9 mouse cellular contexts compared by ENCODE assay signal in the genomic region with DNA sequence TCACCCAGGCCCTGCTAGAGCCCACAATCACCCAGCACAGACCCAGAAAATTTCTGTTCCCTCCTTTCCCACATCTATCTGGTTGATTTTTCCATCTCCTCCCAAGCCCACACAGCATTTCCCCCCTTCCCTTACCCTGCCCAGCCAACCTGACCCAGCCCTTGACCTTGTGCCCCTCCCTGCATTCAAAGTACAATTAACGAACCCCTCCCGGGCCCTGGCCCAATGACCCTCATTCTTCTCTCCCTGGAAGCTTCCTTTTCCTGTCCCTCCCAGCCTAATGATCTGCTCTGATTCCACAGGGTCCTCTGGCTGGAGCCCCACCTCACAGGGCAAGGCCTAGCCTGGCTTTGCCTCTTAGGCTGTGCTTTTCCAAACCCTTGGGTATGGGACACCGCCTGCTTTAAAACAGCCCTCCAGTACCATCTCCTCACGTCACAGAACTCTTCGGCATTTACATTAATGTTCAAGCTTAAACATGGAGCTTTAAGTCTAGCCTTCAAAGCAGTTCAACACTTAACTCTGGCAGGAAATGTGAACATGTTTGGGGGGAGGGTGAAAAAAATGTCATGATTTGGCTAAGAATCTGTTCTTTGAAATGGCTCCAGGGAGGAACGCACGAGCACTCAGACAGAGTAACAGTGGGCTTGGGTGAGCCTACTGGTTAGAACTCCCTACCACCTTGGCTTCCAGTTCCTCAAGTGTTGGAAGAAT.
DNase-seq lines count a peak whose midpoint lies in the region; ATAC-seq and TF ChIP-seq lines count a peak whose summit lies in the region.
"Had no signal": no experiment of that assay in that cellular context is flagged by ENCODE, and none has a peak within 500 bp of the region (broad histone marks: within the 10 kb centered on the region; RNA-seq: fewer than 3 reads in every experiment).

No protein-coding gene starts in this region.

- no peak overlapping the region for H3K4me3 ChIP-seq in lung, embryonic 14.5 days (ENCODE audit: low read depth, low read length)

- no peaks in the 10 kb centered on the region for H3K9me3 ChIP-seq in lung, embryonic 14.5 days (ENCODE audit: low read depth, low read length)

- no peak overlapping the region for H3K9ac ChIP-seq in lung, embryonic 14.5 days
- H3K9ac ChIP-seq: hindbrain, embryonic 14.5 days had no signal

- DNase-seq in adrenal gland, adult (ENCODE audit: inconsistent age in 2 of 2, low spot score in 1 of 2), result peak; percentile 39 to 67
- DNase-seq in adrenal gland, postnatal 4 days (ENCODE audit: low spot score in 2 of 2), result no peak
- DNase-seq in adrenal gland, postnatal 14 days, result peak; percentile 41
- DNase-seq in heart, postnatal 36 days, result peak; percentile 43 to 53
- DNase-seq in lung, embryonic 14.5 days, result peak; percentile 45
- no peak for DNase-seq in spleen, postnatal 14 days (ENCODE audit: low spot score in 2 of 2)
- DNase-seq in cerebellum, adult 11-12 months, result no peak
- no peak for DNase-seq in cerebellum, adult 9-10 months

- 63% methylated on average over 7 of the region's 7 CpGs for WGBS in lung, embryonic 14.5 days

- no peak for ATAC-seq in lung, embryonic 14.5 days (ENCODE audit: insufficient read depth)

- peak overlapping the region; percentile 42; the same call in 1 of the 2 replicates for H3K27ac ChIP-seq in lung, embryonic 14.5 days (ENCODE audit: low read depth)
- H3K27ac ChIP-seq: hindbrain, embryonic 14.5 days had no signal

- no peaks in the 10 kb centered on the region for H3K36me3 ChIP-seq in lung, embryonic 14.5 days (ENCODE audit: insufficient read depth)

- H3K27me3 ChIP-seq in lung, embryonic 14.5 days (ENCODE audit: insufficient read depth, low read length), result no peaks in the 10 kb centered on the region

- no peak for TF ChIP-seq CTCF in lung, embryonic 14.5 days (IDR thresholded peaks at IDR 0.05; ENCODE audit: low read depth)

- H3K4me2 ChIP-seq in lung, embryonic 14.5 days, result no peak overlapping the region
- H3K4me2 ChIP-seq: hindbrain, embryonic 14.5 days had no signal

- peaks cover 22% of the 10 kb centered on the region for H3K4me1 ChIP-seq in lung, embryonic 14.5 days (ENCODE audit: insufficient read depth)

- intact Hi-C loops in heart, postnatal 36 days (cut with DNase I), result no loop called here

Comparison
In these comparisons a context has a peak if more than half of its experiments do, and no peak if none do; other contexts are left out.
1. DNase-seq: peak in adrenal gland, adult (2 of 2), adrenal gland, postnatal 14 days (single experiment), heart, postnatal 36 days (2 of 2) and lung, embryonic 14.5 days (single experiment); none in adrenal gland, postnatal 4 days (0 of 2), spleen, postnatal 14 days (0 of 2), cerebellum, adult 11-12 months (single experiment) and cerebellum, adult 9-10 months (single experiment).